Mouse (Mus musculus) limb, embryonic 11.5 days (tissue): ENCODE data around the gene Plekhh3. TPM values are rescaled to one million over a fixed set of nuclear protein-coding genes. Genes with fewer than 3 reads are reported as not detected.

Source experiments
- ATAC-seq: fragments of 200-750 bp; cut with Nextera tagmentation; 2 replicates; pipeline ENCODE4 v1.8.0; 2017; ENCODE audit warnings: low read depth; ENCODE audit not compliant: insufficient number of reproducible peaks, low FRiP score, low TSS enrichment
- DNase-seq: peaks from one replicate; pipeline ENCODE4 v3.0.0-alpha.2; 2015; ENCODE audit warnings: low spot score
- H3K27ac ChIP-seq: fragments of 300-500 bp; sonication (generic); replicated peaks from 2 replicates; pipeline ENCODE4 v1.5.1; 2014; ENCODE audit warnings: low read depth, mild to moderate bottlenecking, low read length
- H3K27me3 ChIP-seq: fragments of 300-500 bp; sonication (generic); 2 replicates; pipeline ENCODE4 v1.6.1; 2014; ENCODE audit warnings: mild to moderate bottlenecking, low read length, mixed read lengths; ENCODE audit not compliant: control insufficient read depth, insufficient read depth
- H3K36me3 ChIP-seq: fragments of 300-500 bp; sonication (generic); 2 replicates; pipeline ENCODE4 v1.6.1; 2014; ENCODE audit warnings: mild to moderate bottlenecking, low read length, moderate library complexity, mixed read lengths; ENCODE audit not compliant: control insufficient read depth, insufficient read depth
- H3K4me1 ChIP-seq: fragments of 300-500 bp; sonication (generic); 2 replicates; pipeline ENCODE4 v1.6.1; 2014; ENCODE audit warnings: low read length, mixed read lengths; ENCODE audit not compliant: control insufficient read depth, insufficient read depth
- H3K4me2 ChIP-seq: fragments of 300-500 bp; sonication (generic); 2 replicates; pipeline ENCODE4 v1.6.1; 2014; ENCODE audit warnings: low read depth, mild to moderate bottlenecking, moderate library complexity; ENCODE audit not compliant: severe bottlenecking
- H3K4me3 ChIP-seq: fragments of 300-500 bp; sonication (generic); 2 replicates; pipeline ENCODE4 v1.5.1; 2014; ENCODE audit warnings: low read depth, low read length
- H3K9ac ChIP-seq: fragments of 300-500 bp; sonication (generic); 2 replicates; pipeline ENCODE4 v1.6.1; 2014; ENCODE audit warnings: mild to moderate bottlenecking, low read length
- H3K9me3 ChIP-seq: fragments of 300-500 bp; sonication (generic); 2 replicates; pipeline ENCODE4 v1.6.1; 2016; ENCODE audit warnings: low read length; ENCODE audit not compliant: control insufficient read depth
- WGBS: fragments of 180-500 bp; shearing (Covaris S2); extraction: QIAGEN DNeasy Blood & Tissue Kit; methylation state at CpG from one replicate; pipeline ENCODE4 v1.1.7; 2014; 5-methylcytosine and 5-hydroxymethylcytosine counted together
- polyA plus RNA-seq: library from polyadenylated mRNA; unstranded; fragments of >200 nt; fragmentation: Nextera tagmentation; extraction: Ambion mirVana; gene quantifications from 2 replicates; pipeline ENCODE4 v1.2.1, GENCODE M21; 2014

The Plekhh3 gene
- polyA plus RNA-seq, 1 experiment from 2014 or later, result 4.1 TPM

GRCm38 (mm10) chr11:101171721-101172433 lies 726 bp upstream of the Plekhh3 start:
- no peaks in the 10 kb centered on the region; the same call in 1 of the 2 replicates for H3K36me3 ChIP-seq
- no peaks in the 10 kb centered on the region for H3K9me3 ChIP-seq
- H3K4me1 ChIP-seq, result peaks cover 36% of the 10 kb centered on the region
- peak overlapping the region; percentile 39 for H3K4me3 ChIP-seq
- 0 out of 2 replicates have a peak, but pooled peaks have one; percentile 48 for ATAC-seq
- H3K27ac ChIP-seq, result no peak overlapping the region
- H3K9ac ChIP-seq, result peak overlapping the region; percentile 13; the same call in 1 of the 2 replicates
- H3K4me2 ChIP-seq, result peak overlapping the region; percentile 94
- peaks cover 81% of the 10 kb centered on the region for H3K27me3 ChIP-seq
- peak; percentile 75 for DNase-seq
- 0% methylated on average over 31 of the region's 31 CpGs for WGBS

DNA sequence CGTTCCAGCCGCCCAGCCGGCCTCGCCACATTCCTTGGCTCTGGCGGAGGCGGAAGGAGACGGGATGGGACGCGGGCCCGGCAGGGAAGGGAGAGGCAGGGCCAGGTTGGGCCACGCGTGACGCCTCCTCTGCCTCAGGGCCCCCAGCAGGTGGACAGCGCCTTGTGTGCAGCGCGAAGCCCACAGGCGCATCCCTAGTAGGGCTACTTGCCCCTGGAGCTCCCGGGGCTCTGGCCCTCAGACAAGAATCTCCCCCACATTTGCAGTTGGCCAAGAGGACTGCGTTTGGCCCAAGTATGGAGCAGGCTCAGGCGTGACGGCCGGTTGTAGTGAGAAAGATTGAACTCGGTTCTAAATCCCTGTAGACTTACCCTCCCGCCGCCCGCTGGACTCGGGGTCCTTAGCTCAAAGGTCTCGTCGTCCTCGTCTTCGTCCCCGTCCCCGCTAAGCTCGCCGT lies 769 bp downstream of the Plekhh3 start, which contains the start of gene Cntnap1:
Gene Cntnap1 (plus strand): TSS at position 170 of the 457 bp plus-strand sequence.
- H3K9ac ChIP-seq, result peak within 1 kb of the TSS; percentile 45
- peak within 1 kb of the TSS; percentile 94 for H3K4me2 ChIP-seq
- ATAC-seq (no peak), DNase-seq (peak; percentile 60)
- H3K4me3 ChIP-seq, result peak within 1 kb of the TSS; percentile 61
- 1% methylated on average over 35 of the region's 35 CpGs for WGBS
- H3K27ac ChIP-seq, result no peak within 1 kb of the TSS
- H3K36me3 ChIP-seq, result no peaks in the 10 kb centered on the region; the same call in 1 of the 2 replicates
- no peaks in the 10 kb centered on the region for H3K9me3 ChIP-seq
- peaks cover 77% of the 10 kb centered on the region for H3K27me3 ChIP-seq
- peaks cover 37% of the 10 kb centered on the region for H3K4me1 ChIP-seq

DNA sequence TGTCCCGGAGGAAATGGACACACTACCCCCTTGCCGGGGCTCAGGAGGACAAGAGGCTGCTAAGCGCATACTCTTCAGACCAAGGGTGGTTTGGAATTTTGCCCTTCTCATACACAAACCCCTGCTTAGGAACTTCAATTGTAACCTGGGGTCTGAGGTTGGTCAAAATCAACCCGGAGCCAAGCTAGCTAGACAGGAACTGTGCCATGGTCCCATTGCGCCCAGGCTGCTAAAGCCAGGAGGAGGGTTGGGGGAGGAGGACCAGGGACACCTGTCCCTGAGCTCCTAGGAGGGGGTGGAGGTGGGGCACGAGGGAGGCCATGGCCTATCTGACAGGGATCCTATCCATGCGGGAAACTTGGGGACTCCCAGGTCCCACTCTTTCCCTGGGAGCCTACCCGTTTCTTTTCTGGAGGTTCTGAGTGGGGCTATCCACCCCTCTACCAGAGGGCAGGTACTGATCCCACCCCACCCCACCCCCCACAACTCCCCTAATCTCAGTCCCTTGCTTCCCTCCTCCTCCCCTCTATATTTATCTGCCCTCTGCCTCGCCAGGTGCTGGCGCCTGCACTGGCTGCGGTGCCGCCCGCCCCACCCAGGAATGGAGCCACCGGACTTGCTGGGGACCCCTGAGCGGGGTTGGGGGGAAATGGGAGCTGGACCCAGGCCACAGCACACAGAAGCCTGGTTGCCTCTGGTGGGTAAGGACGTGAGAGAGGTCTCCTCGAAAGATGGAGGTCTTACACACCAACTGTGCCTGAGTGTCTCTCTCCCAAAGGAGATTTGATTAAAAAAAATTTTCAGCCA lies 1.6 kb downstream of the Plekhh3 start:
- WGBS, result 13% methylated on average over 17 of the region's 17 CpGs
- Histone ChIP-seq H3K9me3 (no peaks in the 10 kb centered on the region), H3K9ac (no peak overlapping the region), H3K36me3 (no peaks in the 10 kb centered on the region; the same call in 1 of the 2 replicates), H3K4me1 (peaks cover 41% of the 10 kb centered on the region), H3K4me2 (peak overlapping the region; percentile 94), H3K4me3 (peak overlapping the region; percentile 61), H3K27ac (no peak overlapping the region), H3K27me3 (peaks cover 77% of the 10 kb centered on the region)
- DNase-seq (no peak), ATAC-seq (no peak)

DNA sequence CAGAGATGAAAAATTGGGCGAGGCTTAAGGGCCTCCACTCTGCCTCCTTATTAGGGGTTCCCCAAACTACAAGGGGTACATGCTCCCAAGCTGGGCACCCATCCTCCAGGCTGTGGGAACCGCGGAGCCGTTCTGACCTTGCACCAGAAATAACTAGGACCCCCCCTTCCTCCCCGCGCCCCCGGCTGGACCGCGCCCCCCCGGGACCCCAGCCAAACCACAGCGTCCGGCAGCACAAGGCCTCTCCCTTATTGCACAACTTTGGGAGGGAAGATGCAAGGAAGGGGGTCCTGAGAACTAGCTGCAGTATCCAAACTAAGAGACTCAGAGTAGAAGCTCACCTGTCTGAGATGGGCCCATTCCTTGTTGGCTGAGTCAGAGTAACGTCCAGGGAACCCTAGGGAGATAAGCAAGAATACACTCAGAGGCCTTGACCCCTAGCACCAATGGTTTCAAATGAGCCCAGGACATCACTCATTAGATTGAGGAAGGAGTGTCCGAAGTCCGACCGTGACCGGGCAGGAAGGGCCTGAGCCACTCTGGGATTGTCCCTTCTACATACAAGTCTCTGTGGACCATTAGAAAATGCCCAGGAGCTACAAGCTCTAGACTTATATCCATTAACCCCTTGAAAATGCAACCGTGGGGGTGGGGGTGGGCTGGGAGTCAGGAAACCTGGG lies 2.7 kb downstream of the Plekhh3 start:
- H3K4me2 ChIP-seq, result 0 out of 2 replicates have a peak overlapping the region, but pooled peaks have one; percentile 2
- H3K36me3 ChIP-seq, result no peaks in the 10 kb centered on the region; the same call in 1 of the 2 replicates
- peaks cover 79% of the 10 kb centered on the region for H3K27me3 ChIP-seq
- DNase-seq (no peak), ATAC-seq (no peak)
- no peak overlapping the region; the same call in 1 of the 2 replicates for H3K9ac ChIP-seq
- H3K4me3 ChIP-seq, result no peak overlapping the region
- H3K27ac ChIP-seq, result no peak overlapping the region
- peaks cover 43% of the 10 kb centered on the region for H3K4me1 ChIP-seq
- no peaks in the 10 kb centered on the region for H3K9me3 ChIP-seq
- WGBS, result 74% methylated on average over 18 of the region's 18 CpGs

- Histone ChIP-seq H3K27ac (no peak overlapping the region), H3K9me3 (no peaks in the 10 kb centered on the region), H3K36me3 (no peaks in the 10 kb centered on the region; the same call in 1 of the 2 replicates), H3K4me3 (no peak overlapping the region), H3K27me3 (peaks cover 79% of the 10 kb centered on the region), H3K4me1 (peaks cover 38% of the 10 kb centered on the region), H3K9ac (no peak overlapping the region; the same call in 1 of the 2 replicates), H3K4me2 (no peak overlapping the region)
- WGBS, result 54% methylated on average over 8 of the region's 8 CpGs
- DNase-seq (no peak), ATAC-seq (no peak)
Observed at GRCm38 (mm10) chr11:101167963-101168300, 3.2 kb downstream of the Plekhh3 start.

GRCm38 (mm10) chr11:101167211-101167962 lies 3.8 kb downstream of the Plekhh3 start:
- H3K9me3 ChIP-seq, result no peaks in the 10 kb centered on the region
- no peak overlapping the region for H3K4me3 ChIP-seq
- peaks cover 82% of the 10 kb centered on the region for H3K27me3 ChIP-seq
- no peak overlapping the region for H3K4me2 ChIP-seq
- no peak overlapping the region; the same call in 1 of the 2 replicates for H3K9ac ChIP-seq
- ATAC-seq (no peak), DNase-seq (no peak)
- no peaks in the 10 kb centered on the region; the same call in 1 of the 2 replicates for H3K36me3 ChIP-seq
- peaks cover 35% of the 10 kb centered on the region for H3K4me1 ChIP-seq
- no peak overlapping the region for H3K27ac ChIP-seq
- 47% methylated on average over 19 of the region's 19 CpGs for WGBS

GRCm38 (mm10) chr11:101166357-101166756 lies 4.8 kb downstream of the Plekhh3 start:
- Histone ChIP-seq H3K9ac (no peak overlapping the region), H3K36me3 (no peaks in the 10 kb centered on the region; the same call in 1 of the 2 replicates), H3K4me2 (no peak overlapping the region), H3K4me1 (peaks cover 27% of the 10 kb centered on the region), H3K27ac (no peak overlapping the region), H3K27me3 (peaks cover 89% of the 10 kb centered on the region), H3K4me3 (no peak overlapping the region), H3K9me3 (no peaks in the 10 kb centered on the region)
- ATAC-seq (no peak), DNase-seq (peak; percentile 29)
- WGBS, result 41% methylated on average over 14 of the region's 14 CpGs
